Mouse (Mus musculus): ENCODE measurements around the gene Sowahd. TPM values are rescaled to one million over a fixed set of nuclear protein-coding genes. Genes with fewer than 3 reads are reported as not detected.

Gene Sowahd
- total RNA-seq, 2 experiments from 2014 or later: not detected

DNA sequence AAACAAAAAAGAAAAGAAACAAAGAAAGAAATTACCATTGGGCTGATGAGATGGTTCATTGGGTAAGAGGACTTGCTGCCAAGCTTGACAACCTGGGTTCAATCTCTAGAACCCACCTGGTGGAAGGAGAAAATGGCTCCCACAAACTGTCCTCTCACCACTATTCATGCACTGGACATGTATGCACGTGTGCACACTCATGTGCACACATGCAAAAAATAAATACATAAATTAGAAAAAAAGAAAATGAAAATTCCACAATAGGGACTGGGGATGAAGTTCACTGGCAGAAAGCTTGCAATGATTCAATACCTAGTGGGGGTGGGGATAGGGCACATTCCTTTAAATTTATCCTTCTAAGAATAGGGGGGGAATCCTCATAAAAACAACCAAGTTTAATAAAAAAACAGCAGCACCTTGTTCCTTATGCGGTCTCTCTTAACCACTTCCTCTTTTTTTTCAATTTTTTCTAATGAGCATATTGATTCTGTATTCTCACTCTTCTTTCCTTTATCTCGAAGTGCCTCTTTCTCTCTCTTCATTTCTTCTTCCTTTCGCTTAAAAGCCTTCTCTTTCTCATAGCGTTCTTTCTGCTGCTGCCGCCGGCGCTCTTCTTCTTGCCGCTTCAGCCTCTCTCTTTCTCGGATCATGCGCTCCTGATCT, 46.6 kb downstream of the Sowahd start:
- no peak for DNase-seq

DNA sequence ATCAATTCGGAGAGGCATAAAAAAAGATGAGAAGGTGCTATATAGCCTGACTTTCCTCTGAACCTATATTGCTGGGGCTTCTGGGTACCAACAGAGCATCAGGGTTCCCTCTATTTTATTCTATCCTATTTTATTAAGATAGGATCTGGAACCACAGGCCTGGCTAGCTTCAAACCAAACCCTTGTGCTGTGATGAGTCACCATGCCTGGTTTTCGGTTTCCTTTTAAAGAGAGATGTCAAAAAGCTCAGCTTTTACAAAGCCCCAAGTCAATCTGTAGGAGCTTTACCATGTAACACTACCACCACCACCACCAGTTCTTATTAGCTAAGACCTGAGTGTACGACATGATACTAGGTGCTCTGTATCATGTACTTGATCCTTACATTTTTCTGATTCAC, 50.0 kb downstream of the Sowahd start:
- no peak for DNase-seq

Other genes starting within 250 kb of the Sowahd start
- gene Ube2a, start 174.9 kb upstream of the Sowahd start, total RNA-seq (2021): 10 to 100 TPM; 69.8 to 71.6 TPM
- gene C330007P06Rik, start 174.7 kb upstream of the Sowahd start, total RNA-seq (2021): 10 to 100 TPM; 15.2 to 18.2 TPM
- 1 to 10 TPM; 3.2 to 3.8 TPM for gene Nkrf, start 145.9 kb upstream of the Sowahd start, total RNA-seq (2021)
- 1 to 10 TPM; 4.1 to 7.5 TPM for gene Sept6, start 57.1 kb upstream of the Sowahd start, total RNA-seq (2021)
- 100 to 1,000 TPM; 299 to 335 TPM for gene Rpl39, start 36.6 kb downstream of the Sowahd start, total RNA-seq (2021)
- 1 to 10 TPM; 6.6 to 9.8 TPM for gene Upf3b, start 61.5 kb downstream of the Sowahd start, total RNA-seq (2021)
- 10 to 100 TPM in 1 of 2 experiments, 1 to 10 TPM in 1; 9.8 to 11.6 TPM for gene Nkap, start 78.0 kb downstream of the Sowahd start, total RNA-seq (2021)
- gene Akap14, start 120.0 kb downstream of the Sowahd start, total RNA-seq (2021): not detected
- gene Ndufa1, start 142.3 kb downstream of the Sowahd start, total RNA-seq (2021): 100 to 1,000 TPM; 829 to 884 TPM
- 1 to 10 TPM; 1.4 to 1.6 TPM for gene Rnf113a1, start 142.4 kb downstream of the Sowahd start, total RNA-seq (2021)
- gene Gm9, start 162.2 kb downstream of the Sowahd start, total RNA-seq (2021): not detected
- gene Rhox1, start 173.4 kb downstream of the Sowahd start, total RNA-seq (2021): not detected
- not detected for gene Rhox2a, start 196.1 kb downstream of the Sowahd start, total RNA-seq (2021)
- gene Rhox3a, start 201.1 kb downstream of the Sowahd start, total RNA-seq (2021): not detected
- gene Rhox4a, start 216.5 kb downstream of the Sowahd start, total RNA-seq (2021): not detected

Measured in heart, adult 18-20 months (tissue).